Mouse (Mus musculus): ENCODE data around the gene Morc1. TPM values are rescaled to one million over a fixed set of nuclear protein-coding genes. Genes with fewer than 3 reads are reported as not detected.
A peak's percentile ranks its signal among the peaks of the same experiment; 100 is the strongest.

Gene Morc1
- polyA plus RNA-seq, 1 experiment from 2014 or later, result 0.16 TPM

DNA sequence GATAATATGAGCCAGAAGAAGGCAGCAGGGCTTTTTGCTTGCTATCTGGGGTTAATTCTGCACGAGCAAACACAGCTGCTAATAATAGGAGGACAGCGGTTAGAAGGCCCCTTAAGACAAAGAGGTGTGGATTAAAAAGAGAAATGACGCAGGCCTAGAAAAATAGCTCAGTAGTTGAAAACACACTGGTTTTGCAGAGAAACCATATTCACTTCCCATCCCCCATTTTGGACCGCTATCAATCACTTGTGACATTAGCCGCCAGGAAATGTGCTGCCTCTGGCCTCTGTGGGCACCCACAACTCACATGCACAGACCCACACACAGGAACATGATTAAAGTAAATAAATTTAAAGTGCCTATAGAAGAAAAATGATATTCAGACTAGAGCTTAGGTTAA lies 240.7 kb downstream of the Morc1 start:
- no peaks in the 10 kb centered on the region for H3K27me3 ChIP-seq
- no peak overlapping the region for H3K27ac ChIP-seq (replicated peaks)
- no peaks in the 10 kb centered on the region for H3K9me3 ChIP-seq
- no peak overlapping the region for H3K9ac ChIP-seq
- ATAC-seq (ENCODE audit: low FRiP score, low read depth), result no peak
- H3K4me2 ChIP-seq, result no peak overlapping the region
- no peaks in the 10 kb centered on the region for H3K36me3 ChIP-seq
- H3K4me3 ChIP-seq, result no peak overlapping the region
- H3K4me1 ChIP-seq (replicated peaks), result no peaks in the 10 kb centered on the region; the same call in 1 of the 2 replicates
- WGBS, result 61% methylated on average over 5 of the region's 5 CpGs

DNA sequence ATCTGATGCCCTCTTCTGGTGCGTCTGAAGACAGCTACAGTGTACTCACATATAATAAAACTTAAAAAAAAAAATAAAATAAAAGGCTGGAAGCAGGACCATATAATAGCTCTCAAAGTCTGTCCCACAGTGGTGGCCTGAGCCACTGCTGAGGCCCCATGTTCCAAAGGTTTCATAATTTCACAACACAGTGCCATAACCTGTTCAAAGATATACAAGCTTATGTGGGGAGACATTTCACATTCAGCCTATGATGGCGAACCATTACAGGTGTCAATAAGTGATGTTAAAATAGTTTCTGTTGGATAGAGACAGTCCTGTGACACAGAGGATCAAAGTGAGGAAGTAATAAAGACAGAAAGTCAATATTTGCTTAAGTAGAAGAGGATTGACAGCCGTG lies 241.6 kb downstream of the Morc1 start:
- H3K36me3 ChIP-seq, result no peaks in the 10 kb centered on the region
- H3K27ac ChIP-seq (replicated peaks), result no peak overlapping the region
- WGBS, result 84% methylated on average over 3 of the region's 3 CpGs
- H3K4me2 ChIP-seq, result no peak overlapping the region
- no peaks in the 10 kb centered on the region for H3K9me3 ChIP-seq
- no peaks in the 10 kb centered on the region for H3K27me3 ChIP-seq
- no peak overlapping the region for H3K4me3 ChIP-seq
- H3K4me1 ChIP-seq (replicated peaks), result no peaks in the 10 kb centered on the region; the same call in 1 of the 2 replicates
- H3K9ac ChIP-seq, result no peak overlapping the region
- no peak for ATAC-seq (ENCODE audit: low FRiP score, low read depth)

GRCm38 (mm10) chr16:48675607-48676006 lies 244.6 kb downstream of the Morc1 start:
- H3K27ac ChIP-seq (replicated peaks), result no peak overlapping the region
- H3K4me1 ChIP-seq (replicated peaks), result no peaks in the 10 kb centered on the region; the same call in 1 of the 2 replicates
- no peak overlapping the region for H3K9ac ChIP-seq
- WGBS, result 16% methylated on average over 10 of the region's 10 CpGs
- no peak overlapping the region for H3K4me3 ChIP-seq
- ATAC-seq (ENCODE audit: low FRiP score, low read depth), result peak; percentile 87
- no peaks in the 10 kb centered on the region for H3K36me3 ChIP-seq
- H3K4me2 ChIP-seq, result no peak overlapping the region
- no peaks in the 10 kb centered on the region for H3K27me3 ChIP-seq
- H3K9me3 ChIP-seq, result no peaks in the 10 kb centered on the region

GRCm38 (mm10) chr16:48676205-48676604 lies 245.2 kb downstream of the Morc1 start:
- ATAC-seq (ENCODE audit: low FRiP score, low read depth), result no peak
- 84% methylated on average over 2 of the region's 2 CpGs for WGBS
- Histone ChIP-seq H3K4me1 (replicated peaks) (no peaks in the 10 kb centered on the region; the same call in 1 of the 2 replicates), H3K4me2 (no peak overlapping the region), H3K9ac (no peak overlapping the region), H3K9me3 (no peaks in the 10 kb centered on the region), H3K36me3 (no peaks in the 10 kb centered on the region), H3K27ac (replicated peaks) (no peak overlapping the region), H3K27me3 (no peaks in the 10 kb centered on the region), H3K4me3 (no peak overlapping the region)

GRCm38 (mm10) chr16:48677381-48677780 lies 246.3 kb downstream of the Morc1 start:
- ATAC-seq (ENCODE audit: low FRiP score, low read depth), result no peak
- H3K36me3 ChIP-seq, result no peaks in the 10 kb centered on the region
- no peaks in the 10 kb centered on the region for H3K27me3 ChIP-seq
- H3K4me1 ChIP-seq (replicated peaks), result no peaks in the 10 kb centered on the region
- no peak overlapping the region for H3K27ac ChIP-seq (replicated peaks)
- H3K4me2 ChIP-seq, result no peak overlapping the region
- H3K9me3 ChIP-seq, result no peaks in the 10 kb centered on the region
- no peak overlapping the region for H3K4me3 ChIP-seq
- 89% methylated on average over 5 of the region's 5 CpGs for WGBS
- no peak overlapping the region for H3K9ac ChIP-seq

GRCm38 (mm10) chr16:48678029-48678428 lies 247.0 kb downstream of the Morc1 start:
- Histone ChIP-seq H3K27ac (replicated peaks) (no peak overlapping the region), H3K9ac (no peak overlapping the region), H3K36me3 (no peaks in the 10 kb centered on the region), H3K9me3 (no peaks in the 10 kb centered on the region), H3K4me1 (replicated peaks) (no peaks in the 10 kb centered on the region), H3K27me3 (no peaks in the 10 kb centered on the region), H3K4me3 (no peak overlapping the region), H3K4me2 (no peak overlapping the region)
- WGBS, result 87% methylated on average over 1 of the region's 1 CpGs
- ATAC-seq (ENCODE audit: low FRiP score, low read depth), result no peak

Other genes with a start within 250 kb of the Morc1 start
- not detected in 2 replicates for gene Dppa4, start 147.5 kb upstream of the Morc1 start, polyA plus RNA-seq (2015; fragmentation: Nextera tagmentation; extraction: Ambion mirVana)
- gene Dppa2, start 127.3 kb upstream of the Morc1 start, polyA plus RNA-seq (2015; fragmentation: Nextera tagmentation; extraction: Ambion mirVana), result 0.08 TPM in 1 of 2 replicates, not detected in the other
- gene Gm5485, start 18.8 kb upstream of the Morc1 start, polyA plus RNA-seq (2015; fragmentation: Nextera tagmentation; extraction: Ambion mirVana), result not detected in 2 replicates

All from hindbrain, embryonic 15.5 days (tissue).